In genomic region chr10:42510141-42510540, GRCm38 (mm10) we compare ENCODE assay signal across 15 mouse cellular contexts. TPM values are rescaled to one million over a fixed set of nuclear protein-coding genes. Genes with fewer than 3 reads are reported as not detected.
DNase-seq lines count a peak whose midpoint lies in the region; ATAC-seq and TF ChIP-seq lines count a peak whose summit lies in the region.
"Had no signal": no experiment of that assay in that cellular context is flagged by ENCODE, and none has a peak within 500 bp of the region (broad histone marks: within the 10 kb centered on the region; RNA-seq: fewer than 3 reads in every experiment).

No protein-coding gene starts in this region.

- no peak overlapping the region for H3K4me3 ChIP-seq in kidney, adult 2 months (ENCODE audit: insufficient read depth, low read depth, low read length)
- H3K4me3 ChIP-seq in liver, embryonic 14.5 days (ENCODE audit: insufficient read depth in 1 of 2, low read depth in 2 of 2, low read length in 2 of 2): no peak overlapping the region
- H3K4me3 ChIP-seq: heart, embryonic 15.5 days; hindbrain, embryonic 12.5 days; limb, embryonic 15.5 days had no signal

- no peak overlapping the region for H3K9ac ChIP-seq in liver, embryonic 14.5 days (replicated peaks)
- H3K9ac ChIP-seq: heart, embryonic 15.5 days; hindbrain, embryonic 12.5 days; limb, embryonic 15.5 days had no signal

- H3K4me1 ChIP-seq in kidney, adult 2 months (ENCODE audit: control insufficient read depth, insufficient read depth, low read length): peaks cover 7% of the 10 kb centered on the region; the same call in 1 of the 2 replicates
- peaks cover 38 to 49% of the 10 kb centered on the region in 2 experiments for H3K4me1 ChIP-seq in liver, embryonic 14.5 days (replicated peaks; ENCODE audit: control insufficient read depth in 2 of 2, insufficient read depth in 2 of 2, low read length in 1 of 2)
- H3K4me1 ChIP-seq: hindbrain, embryonic 12.5 days; limb, embryonic 15.5 days had no signal

- no peak for ATAC-seq in liver, embryonic 14.5 days (ENCODE audit: insufficient read depth)
- ATAC-seq in megakaryocyte-erythroid progenitor cell, adult 5-6 weeks (replicated peaks; ENCODE audit: low FRiP score, low TSS enrichment, poor library complexity, severe bottlenecking): no peak

- H3K27ac ChIP-seq in kidney, adult 2 months (ENCODE audit: insufficient read depth, low read depth, low read length): no peak overlapping the region
- H3K27ac ChIP-seq in liver, embryonic 14.5 days: peak overlapping the region; percentile 87; the same call in 1 of the 2 replicates
- H3K27ac ChIP-seq: heart, embryonic 15.5 days; hindbrain, embryonic 12.5 days; limb, embryonic 15.5 days had no signal

- no peak for TF ChIP-seq POLR2A in kidney, adult 2 months (IDR thresholded peaks at IDR 0.05; ENCODE audit: low read depth, low read length)

- no peak for DNase-seq in kidney, adult 2 months
- DNase-seq in kidney, adult 11 months: no peak
- peak; percentile 17 for DNase-seq in 3T3-L1 (ENCODE audit: low read depth, low spot score)
- DNase-seq in ES-CJ7 (ENCODE audit: low read depth, low spot score): peak; percentile 45
- DNase-seq in liver, embryonic 14.5 days (ENCODE audit: low read depth in 3 of 3, low spot score in 3 of 3): no peak
- no peak for DNase-seq in lung, postnatal 4 days
- DNase-seq: cerebellum, postnatal 25 days; kidney, adult 8-10 months; lung, postnatal 14 days; spleen, adult 18-20 months had no signal

- TF ChIP-seq CTCF in kidney, adult 2 months (conservative IDR thresholded peaks at IDR 0.05; ENCODE audit: insufficient read depth, insufficient read length, low read depth, low read length): peak; percentile 28
- TF ChIP-seq CTCF in liver, embryonic 14.5 days (IDR thresholded peaks at IDR 0.05; ENCODE audit: low read depth): peak; percentile 68

- TF ChIP-seq EP300 in liver, embryonic 14.5 days (IDR thresholded peaks at IDR 0.05; ENCODE audit: low read depth): no peak

- no peaks in the 10 kb centered on the region for H3K9me3 ChIP-seq in liver, embryonic 14.5 days (ENCODE audit: control insufficient read depth, low read length)
- H3K9me3 ChIP-seq: heart, embryonic 15.5 days; hindbrain, embryonic 12.5 days; limb, embryonic 15.5 days had no signal

- no peaks in the 10 kb centered on the region for H3K27me3 ChIP-seq in kidney, adult 2 months (replicated peaks; ENCODE audit: control insufficient read depth, insufficient read depth, low read length)
- H3K27me3 ChIP-seq in liver, embryonic 14.5 days (ENCODE audit: control insufficient read depth, insufficient read depth, low read length): no peaks in the 10 kb centered on the region
- H3K27me3 ChIP-seq: heart, embryonic 15.5 days; hindbrain, embryonic 12.5 days; limb, embryonic 15.5 days had no signal

- WGBS in kidney, adult 2 months: 83% methylated on average over 6 of the region's 6 CpGs
- 60% methylated on average over 6 of the region's 6 CpGs for WGBS in liver, embryonic 14.5 days (ENCODE audit: insufficient replicate concordance)

- H3K36me3 ChIP-seq in kidney, adult 2 months (ENCODE audit: control insufficient read depth, insufficient read depth, low read length): no peaks in the 10 kb centered on the region
- H3K36me3 ChIP-seq in liver, embryonic 14.5 days (replicated peaks; ENCODE audit: control insufficient read depth, insufficient read depth, low read depth): peaks cover 21% of the 10 kb centered on the region
- H3K36me3 ChIP-seq: hindbrain, embryonic 12.5 days had no signal

- H3K4me2 ChIP-seq in liver, embryonic 14.5 days (ENCODE audit: low read depth): no peak overlapping the region
- H3K4me2 ChIP-seq: heart, embryonic 15.5 days; hindbrain, embryonic 12.5 days; limb, embryonic 15.5 days; midbrain, embryonic 11.5 days had no signal

RNA-seq across cellular contexts. Expression of gene Snx3, which starts 8.3 kb away (rescaled TPM):
- polyA plus RNA-seq in kidney, adult 2 months (2012; rRNA removed): 348 and 430 TPM in 2 replicates
- polyA plus RNA-seq in liver, embryonic 14.5 days (2012; rRNA removed): 183 and 186 TPM in 2 replicates
- polyA plus RNA-seq in liver, embryonic 14.5 days (2014; fragmentation: Nextera tagmentation; extraction: Ambion mirVana): 208 and 230 TPM in 2 replicates
- 281 and 293 TPM in 2 replicates for total RNA-seq in megakaryocyte-erythroid progenitor cell, adult 5-6 weeks (2014; fragmentation: Nextera tagmentation)
- total RNA-seq in megakaryocyte-erythroid progenitor cell, adult 5-6 weeks (2017): 83.3 and 144 TPM in 2 replicates

RNA-seq across cellular contexts. Expression of gene Afg1l, which starts 31.8 kb away (rescaled TPM):
- 14.9 and 21.7 TPM in 2 replicates for polyA plus RNA-seq in kidney, adult 2 months (2012; rRNA removed)
- 1.2 and 1.8 TPM in 2 replicates for polyA plus RNA-seq in liver, embryonic 14.5 days (2012; rRNA removed)
- polyA plus RNA-seq in liver, embryonic 14.5 days (2014; fragmentation: Nextera tagmentation; extraction: Ambion mirVana): 2.2 and 3.0 TPM in 2 replicates
- 3.4 and 5.9 TPM in 2 replicates for total RNA-seq in megakaryocyte-erythroid progenitor cell, adult 5-6 weeks (2014; fragmentation: Nextera tagmentation)
- 5.0 and 8.9 TPM in 2 replicates for total RNA-seq in megakaryocyte-erythroid progenitor cell, adult 5-6 weeks (2017)

Comparison
In these comparisons a context has a peak if more than half of its experiments do, and no peak if none do; other contexts are left out.
1. DNase-seq: peak in 3T3-L1 (single experiment) and ES-CJ7 (single experiment); none in kidney, adult 2 months (single experiment), kidney, adult 11 months (single experiment), liver, embryonic 14.5 days (0 of 3) and lung, postnatal 4 days (0 of 2).